ENCODE assay signal across 10 mouse cellular contexts in genomic region chr11:29777964-29778363, GRCm38 (mm10). TPM values are rescaled to one million over a fixed set of nuclear protein-coding genes. Genes with fewer than 3 reads are reported as not detected.
DNase-seq lines count a peak whose midpoint lies in the region; ATAC-seq lines count a peak whose summit lies in the region.
"Had no signal": no experiment of that assay in that cellular context is flagged by ENCODE, and none has a peak within 500 bp of the region (broad histone marks: within the 10 kb centered on the region; RNA-seq: fewer than 3 reads in every experiment).

No protein-coding gene starts in this region.

- H3K36me3 ChIP-seq in kidney, embryonic 15.5 days: no peaks in the 10 kb centered on the region
- H3K36me3 ChIP-seq in heart, embryonic 16.5 days (ENCODE audit: control insufficient read depth, insufficient read depth): no peaks in the 10 kb centered on the region
- H3K36me3 ChIP-seq: G1E; liver, embryonic 13.5 days had no signal

- ATAC-seq in kidney, embryonic 15.5 days (replicated peaks; ENCODE audit: low FRiP score): no peak
- peak; percentile 97 for ATAC-seq in heart, embryonic 16.5 days (replicated peaks; ENCODE audit: extremely low read depth, insufficient read depth, low FRiP score)

- DNase-seq in kidney, postnatal 25 days: peak; percentile 35 to 43
- DNase-seq in frontal cortex, adult 2 months (ENCODE audit: extremely low spot score in 1 of 2, low spot score in 1 of 2): peak; percentile 82 to 87
- DNase-seq in right cerebral cortex, adult 18-20 months: peak; percentile 83
- no peak for DNase-seq in urinary bladder, adult 18-20 months (ENCODE audit: low spot score in 2 of 2)
- DNase-seq in thymus, postnatal 0 days (ENCODE audit: low spot score): no peak
- DNase-seq in spleen, adult 18-20 months: no peak
- DNase-seq: liver, embryonic 13.5 days had no signal

- no peaks in the 10 kb centered on the region for H3K27me3 ChIP-seq in kidney, embryonic 15.5 days
- no peaks in the 10 kb centered on the region for H3K27me3 ChIP-seq in heart, embryonic 16.5 days (ENCODE audit: control insufficient read depth, insufficient read depth, low read length)
- H3K27me3 ChIP-seq: liver, embryonic 13.5 days had no signal

- no peak overlapping the region for H3K4me2 ChIP-seq in kidney, embryonic 15.5 days
- H3K4me2 ChIP-seq in heart, embryonic 16.5 days (ENCODE audit: low read depth, low read length): no peak overlapping the region
- H3K4me2 ChIP-seq: liver, embryonic 13.5 days had no signal

- H3K4me1 ChIP-seq in kidney, embryonic 15.5 days: no peaks in the 10 kb centered on the region
- H3K4me1 ChIP-seq in heart, embryonic 16.5 days (ENCODE audit: control insufficient read depth, insufficient read depth, low read length): peaks cover 9% of the 10 kb centered on the region

- no peak overlapping the region for H3K9ac ChIP-seq in kidney, embryonic 15.5 days
- no peak overlapping the region for H3K9ac ChIP-seq in heart, embryonic 16.5 days (ENCODE audit: low read length)
- H3K9ac ChIP-seq: liver, embryonic 13.5 days had no signal

- H3K9me3 ChIP-seq in kidney, embryonic 15.5 days (replicated peaks): no peaks in the 10 kb centered on the region
- no peaks in the 10 kb centered on the region for H3K9me3 ChIP-seq in heart, embryonic 16.5 days (replicated peaks; ENCODE audit: control insufficient read depth, low read length)
- H3K9me3 ChIP-seq: G1E; liver, embryonic 13.5 days had no signal

- H3K27ac ChIP-seq in kidney, embryonic 15.5 days: no peak overlapping the region
- peak overlapping the region; percentile 93 for H3K27ac ChIP-seq in heart, embryonic 16.5 days (ENCODE audit: low read length)
- H3K27ac ChIP-seq: liver, embryonic 13.5 days had no signal

- H3K4me3 ChIP-seq in kidney, embryonic 15.5 days (replicated peaks): no peak overlapping the region
- no peak overlapping the region for H3K4me3 ChIP-seq in heart, embryonic 16.5 days (ENCODE audit: low read length)
- H3K4me3 ChIP-seq: liver, embryonic 13.5 days had no signal

RNA-seq across cellular contexts. Expression of gene 4931440F15Rik, which starts 47.5 kb away (rescaled TPM):
- polyA plus RNA-seq in kidney, embryonic 15.5 days (2015; fragmentation: Nextera tagmentation; extraction: Ambion mirVana): 0.10 TPM in 2 replicates
- polyA plus RNA-seq in frontal cortex, adult 2 months (2012; rRNA removed): 0.88 and 1.2 TPM in 2 replicates
- 0.11 and 0.18 TPM in 2 replicates for polyA plus RNA-seq in heart, embryonic 16.5 days (2015; fragmentation: Nextera tagmentation; extraction: Ambion mirVana)
- 0.08 TPM in 2 replicates for polyA plus RNA-seq in thymus, postnatal 0 days (2015; fragmentation: Nextera tagmentation; extraction: Ambion mirVana)
- polyA plus RNA-seq: G1E had no signal

Comparison
In these comparisons a context has a peak if more than half of its experiments do, and no peak if none do; other contexts are left out.
1. DNase-seq: peak in kidney, postnatal 25 days (2 of 2), frontal cortex, adult 2 months (2 of 2) and right cerebral cortex, adult 18-20 months (single experiment); none in urinary bladder, adult 18-20 months (0 of 2), thymus, postnatal 0 days (single experiment) and spleen, adult 18-20 months (0 of 2).